Comparison of ENCODE assay signal across 10 mouse cellular contexts in genomic region chr3:52685434-52686181, GRCm38 (mm10).
A peak's percentile ranks its signal among the peaks of the same experiment; 100 is the strongest.
DNase-seq lines count a peak whose midpoint lies in the region; ATAC-seq and TF ChIP-seq lines count a peak whose summit lies in the region.
"Had no signal": no experiment of that assay in that cellular context is flagged by ENCODE, and none has a peak within 500 bp of the region (broad histone marks: within the 10 kb centered on the region; RNA-seq: fewer than 3 reads in every experiment).

No protein-coding gene starts in this region.

- TF ChIP-seq POLR2A in limb, embryonic 14.5 days (IDR thresholded peaks at IDR 0.05; ENCODE audit: borderline replicate concordance, extremely low read depth, insufficient read depth, insufficient read length) = no peak
- no peak for TF ChIP-seq POLR2A in small intestine, adult 2 months (IDR thresholded peaks at IDR 0.05; ENCODE audit: low read depth, low read length)

- H3K4me2 ChIP-seq in limb, embryonic 14.5 days (replicated peaks; ENCODE audit: low read depth, low read length, severe bottlenecking) = no peak overlapping the region
- H3K4me2 ChIP-seq in embryonic facial prominence, embryonic 15.5 days (replicated peaks) = no peak overlapping the region
- H3K4me2 ChIP-seq: forebrain, embryonic 13.5 days; liver, embryonic 13.5 days had no signal

- peaks cover 6% of the 10 kb centered on the region; the same call in 1 of the 2 replicates for H3K4me1 ChIP-seq in limb, embryonic 14.5 days (ENCODE audit: control insufficient read depth, insufficient read depth, low read length)
- H3K4me1 ChIP-seq in limb, embryonic 10.5 days = peaks cover 6% of the 10 kb centered on the region
- H3K4me1 ChIP-seq in embryonic facial prominence, embryonic 15.5 days = peaks cover 14% of the 10 kb centered on the region
- H3K4me1 ChIP-seq in small intestine, adult 2 months (ENCODE audit: control insufficient read depth, insufficient read depth, insufficient read length, low read length) = peaks cover 8% of the 10 kb centered on the region; the same call in 1 of the 2 replicates
- H3K4me1 ChIP-seq: liver, embryonic 13.5 days had no signal

- TF ChIP-seq CTCF in small intestine, adult 2 months (IDR thresholded peaks at IDR 0.05; ENCODE audit: extremely low read depth, insufficient read length, insufficient replicate concordance, low read depth, low read length) = no peak

- DNase-seq in limb, embryonic 14.5 days (ENCODE audit: low spot score) = peak; percentile 57
- DNase-seq in limb, embryonic 10.5 days (ENCODE audit: low spot score) = no peak
- DNase-seq in kidney, postnatal 25 days = peak; percentile 53 to 81
- no peak for DNase-seq in yolk sac, embryonic 10.5 days (ENCODE audit: low spot score)
- no peak for DNase-seq in thymus, postnatal 0 days (ENCODE audit: low spot score)
- DNase-seq in layer of hippocampus, adult 8-10 months (ENCODE audit: low spot score in 2 of 2) = no peak
- DNase-seq: liver, embryonic 13.5 days had no signal

- H3K9ac ChIP-seq in limb, embryonic 14.5 days (ENCODE audit: low read depth, low read length, severe bottlenecking) = no peak overlapping the region
- H3K9ac ChIP-seq in embryonic facial prominence, embryonic 15.5 days = no peak overlapping the region
- H3K9ac ChIP-seq: forebrain, embryonic 13.5 days; liver, embryonic 13.5 days had no signal

- H3K9me3 ChIP-seq in limb, embryonic 14.5 days (ENCODE audit: control insufficient read depth, low read length) = no peaks in the 10 kb centered on the region
- no peaks in the 10 kb centered on the region for H3K9me3 ChIP-seq in limb, embryonic 10.5 days (replicated peaks)
- H3K9me3 ChIP-seq in embryonic facial prominence, embryonic 15.5 days (replicated peaks) = no peaks in the 10 kb centered on the region
- H3K9me3 ChIP-seq: forebrain, embryonic 13.5 days; liver, embryonic 13.5 days had no signal

- no peaks in the 10 kb centered on the region for H3K36me3 ChIP-seq in limb, embryonic 14.5 days (ENCODE audit: control insufficient read depth, insufficient read depth, low read length)
- H3K36me3 ChIP-seq in limb, embryonic 10.5 days = no peaks in the 10 kb centered on the region
- H3K36me3 ChIP-seq in embryonic facial prominence, embryonic 15.5 days = no peaks in the 10 kb centered on the region
- no peaks in the 10 kb centered on the region for H3K36me3 ChIP-seq in small intestine, adult 2 months (ENCODE audit: control insufficient read depth, insufficient read depth, low read length)
- H3K36me3 ChIP-seq: liver, embryonic 13.5 days had no signal

- no peak for ATAC-seq in limb, embryonic 14.5 days (ENCODE audit: low FRiP score, low read depth)
- no peak for ATAC-seq in embryonic facial prominence, embryonic 15.5 days (ENCODE audit: insufficient number of reproducible peaks, low FRiP score, low TSS enrichment, low read depth)
- ATAC-seq: forebrain, embryonic 13.5 days had no signal

- no peak overlapping the region for H3K4me3 ChIP-seq in limb, embryonic 14.5 days (replicated peaks; ENCODE audit: low read length)
- no peak overlapping the region for H3K4me3 ChIP-seq in limb, embryonic 10.5 days
- no peak overlapping the region for H3K4me3 ChIP-seq in embryonic facial prominence, embryonic 15.5 days (replicated peaks)
- no peak overlapping the region for H3K4me3 ChIP-seq in small intestine, adult 2 months (ENCODE audit: low read depth, low read length)
- H3K4me3 ChIP-seq: forebrain, embryonic 13.5 days; liver, embryonic 13.5 days had no signal

- no peaks in the 10 kb centered on the region for H3K27me3 ChIP-seq in limb, embryonic 14.5 days (ENCODE audit: control insufficient read depth, insufficient read depth, low read length)
- H3K27me3 ChIP-seq in limb, embryonic 10.5 days (ENCODE audit: low read depth, poor library complexity, severe bottlenecking) = no peaks in the 10 kb centered on the region
- no peaks in the 10 kb centered on the region for H3K27me3 ChIP-seq in embryonic facial prominence, embryonic 15.5 days
- no peaks in the 10 kb centered on the region for H3K27me3 ChIP-seq in small intestine, adult 2 months (ENCODE audit: control insufficient read depth, insufficient read depth, low read length)
- H3K27me3 ChIP-seq: forebrain, embryonic 13.5 days; liver, embryonic 13.5 days had no signal

- 52% methylated on average over 9 of the region's 9 CpGs for WGBS in limb, embryonic 14.5 days
- WGBS in limb, embryonic 10.5 days = 85% methylated on average over 9 of the region's 9 CpGs
- WGBS in embryonic facial prominence, embryonic 15.5 days = 45% methylated on average over 9 of the region's 9 CpGs
- WGBS in small intestine, adult 2 months = 19% methylated on average over 9 of the region's 9 CpGs

- no peak overlapping the region for H3K27ac ChIP-seq in limb, embryonic 14.5 days (replicated peaks; ENCODE audit: low read depth, low read length)
- no peak overlapping the region for H3K27ac ChIP-seq in limb, embryonic 10.5 days
- H3K27ac ChIP-seq in embryonic facial prominence, embryonic 15.5 days (replicated peaks) = peak overlapping the region; percentile 51
- H3K27ac ChIP-seq in small intestine, adult 2 months (ENCODE audit: insufficient read depth, low read depth, low read length) = peak overlapping the region; percentile 81
- H3K27ac ChIP-seq: forebrain, embryonic 13.5 days; liver, embryonic 13.5 days had no signal

Comparison
In these comparisons a context has a peak if more than half of its experiments do, and no peak if none do; other contexts are left out.
1. DNase-seq: peak in limb, embryonic 14.5 days (single experiment) and kidney, postnatal 25 days (2 of 2); none in limb, embryonic 10.5 days (single experiment), yolk sac, embryonic 10.5 days (single experiment), thymus, postnatal 0 days (single experiment) and layer of hippocampus, adult 8-10 months (0 of 2).
2. H3K27ac ChIP-seq: peak in embryonic facial prominence, embryonic 15.5 days (single experiment) and small intestine, adult 2 months (single experiment); none in limb, embryonic 14.5 days (single experiment) and limb, embryonic 10.5 days (single experiment).